Mouse (Mus musculus): ENCODE data around the gene Col5a1. TPM values are rescaled to one million over a fixed set of nuclear protein-coding genes. Genes with fewer than 3 reads are reported as not detected.

The Col5a1 gene
- polyA plus RNA-seq, 1 experiment: 3.8 TPM

- Histone ChIP-seq H3K4me3 (ENCODE audit: control insufficient read depth, insufficient read depth, low read length) (no peak overlapping the region), H3K27ac (ENCODE audit: control insufficient read depth, insufficient read depth, low read length) (no peak overlapping the region), H3K4me1 (replicated peaks; ENCODE audit: control insufficient read depth, insufficient read depth, low read length) (no peaks in the 10 kb centered on the region), H3K27me3 (ENCODE audit: control insufficient read depth, insufficient read depth, low read length) (no peaks in the 10 kb centered on the region), H3K36me3 (ENCODE audit: control insufficient read depth, insufficient read depth, low read length) (no peaks in the 10 kb centered on the region)
- TF ChIP-seq POLR2A (IDR thresholded peaks at IDR 0.05; ENCODE audit: control insufficient read depth, extremely low read depth, insufficient read depth, low read length, poor library complexity) (no peak), CTCF (IDR thresholded peaks at IDR 0.05; ENCODE audit: borderline replicate concordance, control insufficient read depth, extremely low read depth, insufficient read depth, low read length, poor library complexity) (no peak)
- no peak for DNase-seq
- 80% methylated on average over 5 of the region's 5 CpGs for WGBS
These were observed 37.8 kb upstream of the Col5a1 start for GRCm38 (mm10) chr2:27848466-27848865.

DNA sequence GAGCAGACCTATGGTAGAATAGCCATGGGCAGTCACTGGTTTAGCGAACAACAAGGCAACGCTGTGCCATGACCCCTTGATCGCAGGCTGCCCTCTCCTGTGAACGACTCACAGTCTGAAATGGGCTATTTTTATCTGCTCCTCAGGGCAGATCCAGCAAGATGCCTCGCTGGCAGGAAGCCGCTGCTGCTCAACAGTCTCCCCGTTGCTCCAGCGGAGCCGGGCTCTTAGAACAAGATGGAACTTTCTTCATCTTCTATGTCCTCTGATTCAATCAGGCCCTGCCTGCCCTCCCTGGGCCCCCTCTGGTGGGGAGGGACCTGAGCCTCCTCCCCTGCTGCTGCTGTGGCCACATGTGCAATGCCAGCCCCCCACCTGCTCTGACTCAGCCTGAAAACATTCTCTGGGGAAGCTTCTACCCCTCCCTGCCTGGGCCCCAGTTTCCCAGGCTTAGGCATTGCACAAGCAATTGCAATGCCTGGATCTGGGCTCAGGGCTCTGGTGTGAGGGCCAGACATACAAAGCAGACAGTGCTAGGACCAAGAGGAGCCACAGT is 27.8 kb upstream of the Col5a1 start:
- Histone ChIP-seq H3K4me1 (replicated peaks; ENCODE audit: control insufficient read depth, insufficient read depth, low read length) (no peaks in the 10 kb centered on the region), H3K36me3 (ENCODE audit: control insufficient read depth, insufficient read depth, low read length) (no peaks in the 10 kb centered on the region), H3K4me3 (ENCODE audit: control insufficient read depth, insufficient read depth, low read length) (no peak overlapping the region), H3K27me3 (ENCODE audit: control insufficient read depth, insufficient read depth, low read length) (no peaks in the 10 kb centered on the region), H3K27ac (ENCODE audit: control insufficient read depth, insufficient read depth, low read length) (no peak overlapping the region)
- TF ChIP-seq POLR2A (IDR thresholded peaks at IDR 0.05; ENCODE audit: control insufficient read depth, extremely low read depth, insufficient read depth, low read length, poor library complexity) (no peak), CTCF (IDR thresholded peaks at IDR 0.05; ENCODE audit: borderline replicate concordance, control insufficient read depth, extremely low read depth, insufficient read depth, low read length, poor library complexity) (no peak)
- 66% methylated on average over 9 of the region's 9 CpGs for WGBS
- no peak for DNase-seq

GRCm38 (mm10) chr2:27861576-27862238 is 24.5 kb upstream of the Col5a1 start:
- Histone ChIP-seq H3K27me3 (ENCODE audit: control insufficient read depth, insufficient read depth, low read length) (no peaks in the 10 kb centered on the region), H3K27ac (ENCODE audit: control insufficient read depth, insufficient read depth, low read length) (no peak overlapping the region), H3K4me1 (replicated peaks; ENCODE audit: control insufficient read depth, insufficient read depth, low read length) (no peaks in the 10 kb centered on the region), H3K4me3 (ENCODE audit: control insufficient read depth, insufficient read depth, low read length) (no peak overlapping the region), H3K36me3 (ENCODE audit: control insufficient read depth, insufficient read depth, low read length) (no peaks in the 10 kb centered on the region)
- TF ChIP-seq POLR2A (IDR thresholded peaks at IDR 0.05; ENCODE audit: control insufficient read depth, extremely low read depth, insufficient read depth, low read length, poor library complexity): no peak
- no peak for TF ChIP-seq CTCF (IDR thresholded peaks at IDR 0.05; ENCODE audit: borderline replicate concordance, control insufficient read depth, extremely low read depth, insufficient read depth, low read length, poor library complexity)
- DNase-seq: no peak
- 84% methylated on average over 9 of the region's 9 CpGs for WGBS

GRCm38 (mm10) chr2:27864491-27865365 is 21.5 kb upstream of the Col5a1 start:
- no peak for DNase-seq
- Histone ChIP-seq H3K36me3 (ENCODE audit: control insufficient read depth, insufficient read depth, low read length) (no peaks in the 10 kb centered on the region), H3K4me3 (ENCODE audit: control insufficient read depth, insufficient read depth, low read length) (no peak overlapping the region), H3K27me3 (ENCODE audit: control insufficient read depth, insufficient read depth, low read length) (no peaks in the 10 kb centered on the region), H3K27ac (ENCODE audit: control insufficient read depth, insufficient read depth, low read length) (no peak overlapping the region), H3K4me1 (replicated peaks; ENCODE audit: control insufficient read depth, insufficient read depth, low read length) (no peaks in the 10 kb centered on the region)
- 80% methylated on average over 18 of the region's 18 CpGs for WGBS
- TF ChIP-seq POLR2A (IDR thresholded peaks at IDR 0.05; ENCODE audit: control insufficient read depth, extremely low read depth, insufficient read depth, low read length, poor library complexity): no peak
- no peak for TF ChIP-seq CTCF (IDR thresholded peaks at IDR 0.05; ENCODE audit: borderline replicate concordance, control insufficient read depth, extremely low read depth, insufficient read depth, low read length, poor library complexity)

DNA sequence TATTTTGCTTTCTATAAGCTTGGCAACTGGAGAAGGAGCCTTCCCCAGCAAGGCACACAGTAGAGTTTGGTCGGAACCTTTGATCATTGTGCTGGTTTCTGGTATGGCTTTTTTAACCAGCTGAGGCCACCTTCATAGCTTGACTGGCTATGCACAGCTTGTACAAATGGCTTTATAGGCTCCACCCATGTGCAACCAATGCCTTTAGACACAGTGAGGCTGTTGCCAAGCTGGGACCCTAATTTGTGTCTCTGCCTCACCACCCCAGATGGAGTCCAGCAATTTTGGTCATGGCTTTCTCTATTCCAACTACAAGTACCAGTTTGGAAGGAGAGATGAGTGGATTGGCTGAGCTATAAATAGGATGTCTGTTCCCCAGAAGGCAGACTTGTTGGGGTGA is 15.6 kb upstream of the Col5a1 start:
- no peaks in the 10 kb centered on the region for H3K36me3 ChIP-seq (ENCODE audit: control insufficient read depth, insufficient read depth, low read length)
- H3K27ac ChIP-seq (ENCODE audit: control insufficient read depth, insufficient read depth, low read length): no peak overlapping the region
- no peaks in the 10 kb centered on the region for H3K4me1 ChIP-seq (replicated peaks; ENCODE audit: control insufficient read depth, insufficient read depth, low read length)
- H3K4me3 ChIP-seq (ENCODE audit: control insufficient read depth, insufficient read depth, low read length): no peak overlapping the region
- no peak for TF ChIP-seq POLR2A (IDR thresholded peaks at IDR 0.05; ENCODE audit: control insufficient read depth, extremely low read depth, insufficient read depth, low read length, poor library complexity)
- 97% methylated on average over 1 of the region's 1 CpGs for WGBS
- no peaks in the 10 kb centered on the region for H3K27me3 ChIP-seq (ENCODE audit: control insufficient read depth, insufficient read depth, low read length)
- no peak for DNase-seq

DNA sequence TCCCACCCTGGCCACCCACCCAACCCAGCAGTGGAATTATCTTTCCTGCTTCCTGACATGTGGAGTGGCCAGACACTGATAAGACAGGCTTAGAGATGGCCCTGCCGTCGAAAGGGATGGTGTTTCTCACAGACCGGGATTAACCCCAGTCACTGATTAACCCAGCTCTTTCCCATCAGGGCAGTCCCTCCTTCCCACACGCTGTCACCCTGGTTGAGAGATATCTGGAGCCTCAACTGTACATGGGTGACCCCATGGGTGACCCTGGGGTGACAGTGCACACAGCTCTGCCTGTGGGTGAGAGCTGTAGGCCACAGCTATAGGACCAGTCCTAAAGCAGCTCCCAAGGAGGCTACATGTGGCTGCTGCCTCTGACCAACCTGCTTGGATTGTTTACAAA is 15.2 kb upstream of the Col5a1 start:
- H3K27me3 ChIP-seq (ENCODE audit: control insufficient read depth, insufficient read depth, low read length): no peaks in the 10 kb centered on the region
- DNase-seq: no peak
- no peak overlapping the region for H3K4me3 ChIP-seq (ENCODE audit: control insufficient read depth, insufficient read depth, low read length)
- TF ChIP-seq POLR2A (IDR thresholded peaks at IDR 0.05; ENCODE audit: control insufficient read depth, extremely low read depth, insufficient read depth, low read length, poor library complexity): no peak
- TF ChIP-seq CTCF (IDR thresholded peaks at IDR 0.05; ENCODE audit: borderline replicate concordance, control insufficient read depth, extremely low read depth, insufficient read depth, low read length, poor library complexity): no peak
- H3K36me3 ChIP-seq (ENCODE audit: control insufficient read depth, insufficient read depth, low read length): no peaks in the 10 kb centered on the region
- no peak overlapping the region for H3K27ac ChIP-seq (ENCODE audit: control insufficient read depth, insufficient read depth, low read length)
- WGBS: 76% methylated on average over 4 of the region's 4 CpGs
- no peaks in the 10 kb centered on the region for H3K4me1 ChIP-seq (replicated peaks; ENCODE audit: control insufficient read depth, insufficient read depth, low read length)

Data from thymus, adult 2 months (tissue).